Mouse (Mus musculus) layer of hippocampus, adult 9-11 months (tissue): ENCODE measurements around the gene Ace2.

ENCODE experiments used
- DNase-seq: peaks from one replicate; pipeline ENCODE4 v3.0.0; 2022

The Ace2 gene

DNA sequence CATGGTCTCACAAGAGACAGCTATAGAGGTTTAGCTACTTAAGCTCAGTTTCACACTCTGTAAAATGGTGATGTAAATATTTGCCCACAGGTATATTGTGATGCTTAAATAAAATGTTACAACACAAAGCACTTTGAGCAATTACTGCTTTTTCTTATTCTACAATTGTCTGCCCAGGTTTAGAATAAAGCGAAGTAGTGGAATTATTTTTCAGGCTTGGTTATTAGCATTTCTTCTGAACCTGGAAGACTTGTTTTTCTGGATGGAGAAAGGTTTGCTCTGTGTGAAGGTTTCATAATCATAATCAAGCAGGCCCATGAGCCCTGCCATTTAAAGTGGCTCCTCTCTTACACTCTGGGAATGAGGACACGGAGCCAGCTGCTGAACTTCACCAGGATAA is at the start of gene Ace2:
Ace2 (plus strand) TSS at position 301 of the 400 bp plus-strand sequence.
- DNase-seq, result no peak

DNA sequence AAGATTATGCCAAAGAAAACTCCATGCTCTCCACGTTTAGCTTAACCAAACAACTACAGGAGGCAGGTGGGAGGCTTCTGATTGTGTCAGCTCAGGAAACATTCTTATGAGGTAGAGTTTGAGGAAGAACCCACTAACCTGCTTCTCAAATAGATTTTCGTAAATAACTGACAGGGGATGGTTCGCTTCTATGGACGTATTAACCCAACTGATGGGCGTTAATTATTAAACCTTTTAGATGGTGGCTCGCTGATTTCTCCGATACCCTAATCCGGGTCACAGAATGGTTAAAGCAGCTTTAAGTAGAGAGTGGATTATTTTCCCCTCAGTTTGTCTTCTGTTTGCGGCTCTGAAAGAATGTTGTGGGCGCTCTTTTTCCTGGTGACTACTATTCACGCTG is 49.2 kb upstream of the Ace2 start:
- no peak for DNase-seq

- DNase-seq, result no peak
Measured at GRCm38 (mm10) chrX:164092300-164093169, 46.6 kb upstream of the Ace2 start.

GRCm38 (mm10) chrX:164093435-164093834 is 45.7 kb upstream of the Ace2 start:
- no peak for DNase-seq

DNA sequence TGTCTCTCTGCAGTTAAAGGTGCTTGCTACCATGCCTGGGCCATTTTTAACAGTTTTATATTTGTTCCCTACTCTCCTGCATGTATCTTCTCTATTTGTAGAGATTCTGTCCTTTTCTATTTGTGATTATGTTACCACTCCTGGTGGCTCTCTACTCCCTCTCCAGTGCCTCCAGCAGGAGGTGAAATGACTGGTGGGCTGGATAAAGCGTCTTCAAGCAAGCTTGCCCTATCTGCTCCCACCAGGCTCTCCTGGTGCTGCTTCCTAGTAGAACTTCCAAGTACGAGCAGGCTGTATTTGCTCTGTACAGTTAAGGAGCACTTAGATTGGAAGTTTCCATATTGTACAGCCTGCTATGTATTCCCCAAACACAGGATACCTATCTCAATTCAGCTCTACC is 43.3 kb upstream of the Ace2 start:
- DNase-seq, result no peak

DNA sequence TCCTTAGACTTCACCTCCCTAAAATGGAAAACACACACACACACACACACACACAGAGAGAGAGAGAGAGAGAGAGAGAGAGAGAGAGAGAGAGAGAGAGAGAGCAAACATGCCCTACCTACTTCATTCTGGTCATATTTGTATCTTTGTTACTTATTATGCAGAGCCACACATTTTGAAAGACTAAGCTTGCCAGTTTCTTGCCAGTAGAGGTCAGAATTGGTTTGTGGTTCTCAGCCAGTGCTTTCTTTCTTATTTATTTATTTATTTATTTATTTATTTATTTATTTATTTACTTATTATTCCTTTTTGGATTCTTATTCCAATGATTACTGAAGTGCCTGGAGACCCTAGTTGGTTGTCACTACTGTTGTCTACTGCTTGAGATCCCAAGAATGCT is 37.6 kb upstream of the Ace2 start:
- DNase-seq, result no peak

GRCm38 (mm10) chrX:164102198-164102597 is 36.9 kb upstream of the Ace2 start:
- DNase-seq, result no peak

GRCm38 (mm10) chrX:164102656-164103055 is 36.5 kb upstream of the Ace2 start:
- DNase-seq, result no peak

GRCm38 (mm10) chrX:164111146-164111545 is 28.0 kb upstream of the Ace2 start:
- no peak for DNase-seq

DNA sequence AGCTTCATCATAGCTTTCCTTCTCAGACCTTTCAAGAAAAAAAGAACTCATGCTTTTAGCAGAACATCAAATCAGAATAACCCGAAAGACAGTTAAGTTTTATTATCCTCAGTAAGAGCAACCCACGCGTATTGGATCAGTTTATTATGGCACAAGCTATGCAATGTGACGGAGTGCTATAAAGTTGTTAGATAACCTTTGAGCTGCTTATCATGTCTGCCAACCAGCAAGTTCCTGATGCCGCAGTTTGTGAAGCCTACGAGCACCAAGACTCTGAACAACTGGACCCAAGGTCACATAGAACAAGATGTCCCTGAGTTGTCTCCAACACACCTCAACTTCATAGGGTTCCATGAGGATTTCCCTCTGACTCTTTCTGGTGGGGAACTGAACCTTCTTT is 25.4 kb upstream of the Ace2 start:
- no peak for DNase-seq

- DNase-seq, result no peak
Measured at GRCm38 (mm10) chrX:164123942-164124341, 15.2 kb upstream of the Ace2 start.

GRCm38 (mm10) chrX:164133531-164133930 is 5.6 kb upstream of the Ace2 start:
- no peak for DNase-seq

GRCm38 (mm10) chrX:164135304-164135818 is 3.8 kb upstream of the Ace2 start:
- no peak for DNase-seq

GRCm38 (mm10) chrX:164145463-164146250 is 6.5 kb downstream of the Ace2 start:
- DNase-seq, result no peak

DNA sequence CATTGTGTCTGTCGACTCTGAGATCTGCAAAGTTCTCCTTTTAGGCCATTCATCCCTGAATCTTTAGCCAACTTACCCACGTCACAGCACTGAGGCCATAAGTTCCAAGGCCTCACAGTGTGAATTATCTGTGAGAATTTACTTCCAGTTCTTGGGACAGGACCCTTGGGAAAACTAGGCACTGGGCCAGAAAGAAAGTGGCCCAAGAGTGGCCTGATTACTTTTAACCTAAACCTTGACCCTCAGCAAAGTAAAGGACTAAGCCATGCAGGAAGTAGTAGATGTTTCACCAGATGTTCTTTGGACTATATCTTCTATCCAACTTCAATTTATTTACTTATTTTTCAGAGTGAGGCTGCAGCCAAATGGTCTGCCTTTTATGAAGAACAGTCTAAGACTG is 13.6 kb downstream of the Ace2 start:
- no peak for DNase-seq

GRCm38 (mm10) chrX:164153606-164154005 is 14.5 kb downstream of the Ace2 start:
- no peak for DNase-seq

DNA sequence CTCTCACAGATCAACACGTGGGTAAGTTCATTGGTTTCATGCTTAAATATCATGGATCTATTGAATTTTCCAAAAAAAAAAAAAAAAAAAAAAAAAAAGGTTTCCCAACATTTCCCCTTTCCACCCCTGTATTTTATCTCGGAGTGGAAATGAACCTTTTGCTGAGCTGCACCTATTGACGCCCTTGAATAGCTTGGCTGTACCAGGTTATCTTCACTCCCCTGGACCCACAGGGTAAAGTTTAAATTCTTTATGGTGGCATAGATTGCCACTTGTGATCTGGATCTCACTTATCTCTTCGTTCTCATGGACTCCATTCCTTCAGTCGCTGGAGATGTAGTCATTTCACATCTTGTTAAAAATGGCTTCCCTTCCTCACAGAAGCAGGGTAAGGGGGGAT is 15.5 kb downstream of the Ace2 start:
- DNase-seq, result no peak

DNA sequence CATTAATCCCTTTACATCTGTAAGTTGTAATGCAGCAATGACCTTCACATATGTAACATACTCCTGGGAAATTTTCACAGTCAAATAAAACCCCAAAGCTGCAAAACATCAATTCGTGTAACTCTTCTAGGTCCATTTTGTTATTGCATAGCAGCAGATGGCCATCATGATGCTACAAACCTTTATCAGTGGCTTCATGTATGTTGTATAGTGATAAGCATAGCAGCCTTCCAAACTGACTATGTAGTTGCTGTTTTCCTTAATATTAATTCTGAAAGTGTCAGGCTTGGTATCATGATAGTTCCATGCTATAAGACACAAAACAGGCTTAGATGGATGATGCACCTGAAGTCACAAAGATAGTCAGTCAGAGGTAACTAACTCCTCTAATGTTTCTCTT is 25.5 kb downstream of the Ace2 start:
- DNase-seq, result no peak

GRCm38 (mm10) chrX:164171034-164171433 is 31.9 kb downstream of the Ace2 start:
- no peak for DNase-seq

DNA sequence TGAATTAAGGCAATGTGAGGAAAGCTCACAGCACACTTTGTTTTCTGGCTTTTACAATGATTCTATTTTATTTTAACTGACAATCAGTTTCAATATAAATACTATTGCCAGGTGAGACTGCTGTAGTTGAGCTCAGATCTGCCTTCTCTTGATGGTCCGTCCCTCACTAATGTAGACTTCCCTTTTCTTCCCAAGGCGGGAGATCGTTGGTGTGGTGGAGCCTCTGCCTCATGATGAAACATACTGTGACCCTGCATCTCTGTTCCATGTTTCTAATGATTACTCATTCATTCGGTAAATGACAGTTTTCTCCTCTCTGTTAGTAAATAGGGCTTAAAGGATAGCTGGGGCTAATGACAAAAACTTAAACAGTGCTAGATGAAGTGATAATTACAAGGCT is 34.7 kb downstream of the Ace2 start:
- DNase-seq, result no peak

- no peak for DNase-seq
Measured at GRCm38 (mm10) chrX:164175311-164175710, 36.2 kb downstream of the Ace2 start.

DNA sequence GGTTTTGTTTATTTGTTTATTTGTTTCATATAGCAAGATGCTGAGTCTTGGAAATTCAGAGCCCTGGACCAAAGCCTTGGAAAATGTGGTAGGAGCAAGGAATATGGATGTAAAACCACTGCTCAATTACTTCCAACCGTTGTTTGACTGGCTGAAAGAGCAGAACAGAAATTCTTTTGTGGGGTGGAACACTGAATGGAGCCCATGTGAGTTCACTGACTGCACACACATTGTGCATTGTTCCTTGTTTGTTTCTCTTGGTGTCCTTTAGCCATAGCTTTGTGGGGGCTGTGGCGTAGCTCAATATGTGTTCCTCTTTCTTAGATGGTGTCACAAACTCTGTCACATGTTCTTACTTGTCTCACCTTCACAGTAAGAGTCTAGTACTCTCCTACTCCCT is 36.6 kb downstream of the Ace2 start:
- peak; percentile 3 for DNase-seq

GRCm38 (mm10) chrX:164178856-164179255 is 39.7 kb downstream of the Ace2 start:
- DNase-seq, result no peak

- peak; percentile 9 for DNase-seq
Measured at GRCm38 (mm10) chrX:164179746-164180145, 40.6 kb downstream of the Ace2 start.
